Mouse (Mus musculus) intestine, embryonic 16.5 days (tissue): ENCODE results near the gene Coro2a. TPM values are rescaled to one million over a fixed set of nuclear protein-coding genes. Genes with fewer than 3 reads are reported as not detected.
"Not testable (repeated sequence)": the region's sequence is repeated elsewhere in the genome, so short reads cannot be mapped to it uniquely, and the experiment has no call there.

Experiments used
- ATAC-seq: fragments of 200-750 bp; cut with Nextera tagmentation; 2 replicates; pipeline ENCODE4 v1.8.0; 2017; ENCODE audit warnings: moderate TSS enrichment, moderate library complexity
- H3K27ac ChIP-seq: fragments of 300-500 bp; sonication (generic); 2 replicates; pipeline ENCODE4 v1.5.1; 2014; ENCODE audit warnings: mild to moderate bottlenecking, low read length
- H3K27me3 ChIP-seq: fragments of 300-500 bp; sonication (generic); replicated peaks from 2 replicates; pipeline ENCODE4 v1.6.1; 2014; ENCODE audit warnings: low read length, control low read depth, mixed read lengths; ENCODE audit not compliant: control insufficient read depth, insufficient read depth
- H3K36me3 ChIP-seq: fragments of 300-500 bp; sonication (generic); 2 replicates; pipeline ENCODE4 v1.6.1; 2014; ENCODE audit warnings: low read length, control low read depth; ENCODE audit not compliant: control insufficient read depth, insufficient read depth
- H3K4me1 ChIP-seq: fragments of 300-500 bp; sonication (generic); 2 replicates; pipeline ENCODE4 v1.6.1; 2014; ENCODE audit warnings: low read length, control low read depth, mixed read lengths; ENCODE audit not compliant: control insufficient read depth, insufficient read depth
- H3K4me2 ChIP-seq: fragments of 300-500 bp; sonication (generic); 2 replicates; pipeline ENCODE4 v1.6.1; 2014; ENCODE audit warnings: low read depth, low read length, control low read depth
- H3K4me3 ChIP-seq: fragments of 300-500 bp; sonication (generic); 2 replicates; pipeline ENCODE4 v1.5.1; 2014; ENCODE audit warnings: mild to moderate bottlenecking, low read length
- H3K9ac ChIP-seq: fragments of 300-500 bp; sonication (generic); 2 replicates; pipeline ENCODE4 v1.6.1; 2014; ENCODE audit warnings: low read depth, low read length
- H3K9me3 ChIP-seq: fragments of 300-500 bp; sonication (generic); 2 replicates; pipeline ENCODE4 v1.6.1; 2016; ENCODE audit warnings: low read length, control low read depth; ENCODE audit not compliant: control insufficient read depth
- WGBS: fragments of 180-500 bp; shearing (Covaris S2); extraction: QIAGEN DNeasy Blood & Tissue Kit; methylation state at CpG from one replicate; pipeline ENCODE4 v1.1.7; 2014; 5-methylcytosine and 5-hydroxymethylcytosine counted together
- polyA plus RNA-seq: library from polyadenylated mRNA; unstranded; fragments of >200 nt; fragmentation: Nextera tagmentation; extraction: Ambion mirVana; gene quantifications from 2 replicates; pipeline ENCODE4 v1.2.1, GENCODE M21; 2015

The Coro2a gene
- polyA plus RNA-seq, 1 experiment from 2014 or later, result 99.8 TPM

DNA sequence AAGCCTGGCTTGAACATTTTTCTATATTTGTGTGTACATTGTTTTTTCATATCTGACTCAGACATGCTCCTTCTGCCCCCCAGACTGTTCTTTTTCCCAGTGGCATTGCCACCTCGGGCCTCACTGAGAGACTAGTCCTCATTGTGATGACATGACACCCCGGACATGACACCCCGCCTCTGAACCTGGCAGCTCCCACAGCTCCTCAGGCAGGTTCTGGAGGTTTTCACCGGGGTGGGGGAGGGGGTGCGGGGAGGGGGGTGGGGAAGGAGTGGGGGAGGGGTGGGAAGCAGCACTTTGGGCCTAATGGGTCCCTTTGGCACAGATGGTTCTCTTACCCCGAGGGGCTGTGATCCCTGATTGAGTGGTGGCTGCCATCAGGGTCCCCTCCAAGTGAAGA is 8.5 kb downstream of the Coro2a start:
- H3K27me3 ChIP-seq, result no peaks in the 10 kb centered on the region
- 0 out of 2 replicates have a peak overlapping the region, but pooled peaks have one; percentile 11 for H3K9ac ChIP-seq
- peak overlapping the region; percentile 85 for H3K27ac ChIP-seq
- H3K4me3 ChIP-seq, result no peak overlapping the region
- no peak for ATAC-seq
- WGBS, result 31% methylated on average over 6 of the region's 6 CpGs
- peaks cover 29% of the 10 kb centered on the region for H3K4me1 ChIP-seq
- H3K4me2 ChIP-seq, result no peak overlapping the region
- no peaks in the 10 kb centered on the region for H3K9me3 ChIP-seq
- no peaks in the 10 kb centered on the region for H3K36me3 ChIP-seq

DNA sequence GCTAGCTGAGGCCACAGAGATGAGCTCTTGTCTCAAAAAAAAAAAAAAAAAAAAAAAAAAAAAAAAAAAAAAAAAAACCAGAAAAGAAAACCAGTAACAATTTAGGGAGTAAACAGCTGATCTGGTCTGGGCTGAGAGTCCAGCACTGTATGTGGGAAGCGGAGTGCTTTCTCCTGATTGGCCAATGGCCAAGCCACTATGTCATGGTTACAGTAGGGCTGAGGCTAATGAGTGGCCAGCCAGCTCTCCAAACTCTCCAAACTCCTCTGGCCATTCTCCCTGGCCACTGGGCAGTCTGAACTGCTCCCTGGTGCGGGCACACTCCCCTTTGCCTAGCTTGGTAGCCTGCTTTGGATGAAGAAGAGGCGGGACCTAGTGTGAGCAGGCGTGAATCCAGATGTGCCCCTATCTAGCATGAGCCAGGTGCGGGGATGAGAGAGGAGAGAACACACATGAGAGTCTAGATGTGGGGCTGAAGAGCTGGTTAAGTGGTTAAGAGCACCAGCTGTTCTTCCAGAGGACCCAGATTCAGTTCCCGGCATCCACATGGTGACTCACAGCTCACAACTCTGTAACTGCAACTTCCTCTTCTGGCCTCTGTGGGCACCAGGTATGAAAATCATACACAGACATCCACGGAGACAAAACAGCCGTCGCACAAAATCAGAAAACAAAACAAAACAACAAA is 10.0 kb downstream of the Coro2a start:
- no peak for ATAC-seq
- WGBS, result 84% methylated on average over 9 of the region's 9 CpGs
- Histone ChIP-seq H3K27me3 (no peaks in the 10 kb centered on the region), H3K27ac (no peak overlapping the region; the same call in 1 of the 2 replicates), H3K4me3 (no peak overlapping the region), H3K4me2 (no peak overlapping the region), H3K4me1 (peaks cover 28% of the 10 kb centered on the region), H3K9ac (no peak overlapping the region), H3K36me3 (no peaks in the 10 kb centered on the region), H3K9me3 (no peaks in the 10 kb centered on the region)

GRCm38 (mm10) chr4:46590810-46591209 is 11.2 kb downstream of the Coro2a start:
- no peak for ATAC-seq
- H3K27me3 ChIP-seq, result no peaks in the 10 kb centered on the region
- H3K9ac ChIP-seq, result 0 out of 2 replicates have a peak overlapping the region, but pooled peaks have one; percentile 11
- WGBS, result 52% methylated on average over 4 of the region's 4 CpGs
- H3K4me3 ChIP-seq, result no peak overlapping the region
- H3K9me3 ChIP-seq, result no peaks in the 10 kb centered on the region
- no peak overlapping the region for H3K27ac ChIP-seq
- no peak overlapping the region for H3K4me2 ChIP-seq
- H3K36me3 ChIP-seq, result no peaks in the 10 kb centered on the region
- peaks cover 27% of the 10 kb centered on the region for H3K4me1 ChIP-seq

DNA sequence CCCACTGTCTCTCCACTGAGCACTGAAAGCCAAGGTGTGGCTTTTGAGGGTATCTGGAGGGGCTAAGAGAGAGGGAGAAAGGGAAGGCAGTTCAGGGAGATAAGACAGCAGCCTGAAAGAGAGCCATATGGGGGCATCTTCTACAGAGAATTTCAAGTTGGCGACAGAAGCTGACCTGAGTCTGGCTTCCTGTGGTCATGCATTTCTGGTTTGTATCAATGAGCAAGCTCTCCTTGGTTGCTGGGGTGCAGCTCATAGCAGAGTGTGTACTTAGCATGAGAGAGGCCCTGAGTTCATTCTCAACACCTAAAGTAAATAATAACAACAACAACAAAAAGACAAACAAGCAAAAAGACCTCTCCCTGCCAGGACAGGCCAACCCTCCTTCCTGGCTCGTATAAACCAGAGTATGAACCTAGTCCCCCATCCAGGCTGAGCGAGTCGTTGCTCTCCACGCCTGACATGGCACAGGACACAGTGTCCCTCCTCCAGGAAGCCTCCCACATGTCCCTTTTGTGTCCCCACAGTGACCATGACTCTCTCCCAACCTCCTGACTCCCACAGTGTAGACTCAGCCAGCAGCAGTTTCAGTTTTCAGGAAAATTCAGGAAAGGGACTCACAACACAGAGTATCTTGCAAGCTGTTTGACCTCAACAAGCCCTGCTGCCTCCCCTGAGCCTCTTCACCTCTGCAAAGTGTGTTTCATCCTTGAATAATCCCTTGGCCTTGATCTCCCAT is 11.9 kb downstream of the Coro2a start:
- Histone ChIP-seq H3K4me1 (peaks cover 28% of the 10 kb centered on the region), H3K36me3 (no peaks in the 10 kb centered on the region), H3K4me3 (no peak overlapping the region), H3K4me2 (no peak overlapping the region), H3K27ac (no peak overlapping the region), H3K9ac (no peak overlapping the region), H3K9me3 (no peaks in the 10 kb centered on the region), H3K27me3 (no peaks in the 10 kb centered on the region)
- 66% methylated on average over 5 of the region's 5 CpGs for WGBS
- ATAC-seq, result no peak

- Histone ChIP-seq H3K9me3 (no peaks in the 10 kb centered on the region), H3K4me1 (peaks cover 28% of the 10 kb centered on the region), H3K4me3 (no peak overlapping the region), H3K4me2 (no peak overlapping the region), H3K27ac (no peak overlapping the region), H3K27me3 (no peaks in the 10 kb centered on the region), H3K36me3 (no peaks in the 10 kb centered on the region), H3K9ac (no peak overlapping the region)
- WGBS, result 85% methylated on average over 8 of the region's 8 CpGs
- no peak for ATAC-seq
Observed at GRCm38 (mm10) chr4:46589151-46589550, 12.9 kb downstream of the Coro2a start.

DNA sequence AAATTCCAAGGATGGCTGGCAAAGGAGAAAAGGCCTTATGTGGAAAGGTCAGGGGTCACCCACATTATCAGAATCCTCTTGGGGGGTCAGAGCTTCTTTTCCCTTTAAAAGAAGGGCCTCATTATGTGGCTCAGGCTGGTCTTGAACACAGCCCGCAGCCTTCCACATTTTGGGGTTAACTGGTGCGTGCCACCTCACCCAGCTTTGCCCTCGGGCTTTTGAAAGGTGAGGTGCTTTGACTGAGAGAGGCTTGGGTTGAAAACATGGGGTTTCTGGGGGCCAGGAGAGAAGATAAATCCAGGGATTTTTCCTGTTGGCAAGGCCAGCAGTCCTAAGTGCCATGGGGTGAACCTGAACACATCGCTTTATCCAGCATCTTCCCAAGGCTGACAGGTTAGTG is 15.5 kb downstream of the Coro2a start:
- no peak overlapping the region for H3K4me3 ChIP-seq
- no peaks in the 10 kb centered on the region for H3K36me3 ChIP-seq
- no peak overlapping the region for H3K4me2 ChIP-seq
- 81% methylated on average over 4 of the region's 4 CpGs for WGBS
- 0 out of 2 replicates have a peak overlapping the region, but pooled peaks have one; percentile 3 for H3K27ac ChIP-seq
- H3K9me3 ChIP-seq, result no peaks in the 10 kb centered on the region
- H3K9ac ChIP-seq, result no peak overlapping the region
- H3K4me1 ChIP-seq, result peaks cover 18% of the 10 kb centered on the region
- H3K27me3 ChIP-seq, result no peaks in the 10 kb centered on the region
- ATAC-seq, result no peak

- peak; percentile 22; the same call in 1 of the 2 replicates for ATAC-seq
- H3K9me3 ChIP-seq, result no peaks in the 10 kb centered on the region
- H3K27ac ChIP-seq, result peak overlapping the region; percentile 20; the same call in 1 of the 2 replicates
- no peak overlapping the region for H3K4me3 ChIP-seq
- H3K36me3 ChIP-seq, result no peaks in the 10 kb centered on the region
- no peaks in the 10 kb centered on the region for H3K27me3 ChIP-seq
- no peak overlapping the region for H3K9ac ChIP-seq
- no peak overlapping the region for H3K4me2 ChIP-seq
- peaks cover 11% of the 10 kb centered on the region; the same call in 1 of the 2 replicates for H3K4me1 ChIP-seq
- WGBS, result 68% methylated on average over 8 of the region's 8 CpGs
Observed at GRCm38 (mm10) chr4:46585811-46586190, 16.2 kb downstream of the Coro2a start.

DNA sequence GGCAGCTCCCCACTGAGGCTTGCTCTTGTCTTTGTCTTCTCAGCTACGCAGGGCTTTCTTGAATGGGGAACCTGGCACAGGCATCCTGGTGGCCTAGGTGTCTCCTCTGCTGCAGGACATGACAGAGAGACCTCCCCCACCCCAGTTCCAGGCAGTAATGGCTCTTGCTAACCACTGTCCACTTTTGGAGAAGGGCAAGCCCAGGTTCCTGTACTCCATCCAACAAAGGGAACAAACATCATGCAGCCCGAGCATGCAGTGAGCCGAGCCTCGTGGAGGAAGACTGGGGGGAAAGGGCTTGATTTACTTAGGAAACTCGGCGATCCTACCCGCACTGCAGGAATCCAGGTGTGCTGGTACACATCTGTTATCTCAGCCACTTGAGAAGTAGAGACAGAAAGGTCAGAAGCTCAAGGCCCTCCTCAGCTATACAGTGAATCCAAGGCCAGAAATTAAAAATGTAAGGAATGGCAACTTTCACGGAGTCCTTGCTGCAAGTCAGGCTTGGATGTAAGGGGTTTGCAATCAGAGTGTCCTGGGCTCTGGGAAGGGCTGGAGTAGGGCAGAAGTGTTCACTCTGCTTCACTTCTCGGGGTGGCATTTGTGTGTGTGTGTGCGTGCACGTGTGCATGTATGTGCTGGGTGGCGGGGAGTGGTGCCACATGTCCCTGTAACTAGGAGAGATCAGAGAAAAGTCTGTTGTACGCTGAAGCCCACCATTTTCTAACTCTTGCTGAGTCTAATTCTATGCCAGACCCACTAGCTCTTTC is 16.8 kb downstream of the Coro2a start:
- 60% methylated on average over 13 of the region's 13 CpGs for WGBS

DNA sequence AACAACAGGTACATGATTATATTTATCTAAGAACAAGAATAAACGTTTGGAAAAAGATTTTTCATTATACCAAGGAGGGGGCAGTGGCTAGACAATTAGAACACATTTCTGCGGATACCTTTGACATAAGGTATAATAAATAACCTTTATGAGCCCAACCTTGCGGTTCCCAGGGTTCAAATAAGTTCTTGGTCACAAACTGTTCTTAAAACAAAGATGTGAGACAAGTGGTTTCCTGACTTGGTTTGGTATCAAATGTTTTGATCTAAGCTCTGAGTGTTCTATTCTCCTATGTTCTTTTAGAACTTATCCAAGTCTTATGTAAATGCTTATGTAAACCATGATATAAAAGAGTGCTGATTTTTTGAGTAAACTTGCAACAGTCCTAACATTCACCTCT is 17.5 kb downstream of the Coro2a start:
- H3K9ac ChIP-seq, H3K4me2 ChIP-seq, H3K27me3 ChIP-seq, H3K9me3 ChIP-seq, H3K27ac ChIP-seq, ATAC-seq, H3K36me3 ChIP-seq, H3K4me3 ChIP-seq: not testable (repeated sequence)
- peaks cover 11% of the 10 kb centered on the region; the same call in 1 of the 2 replicates for H3K4me1 ChIP-seq
- 41% methylated on average over 3 of the region's 3 CpGs for WGBS

More for the DNA sequence above, 16.8 kb downstream of the Coro2a start:
- Histone ChIP-seq H3K4me3 (no peak overlapping the region), H3K4me2 (no peak overlapping the region), H3K27ac (peak overlapping the region; percentile 11; the same call in 1 of the 2 replicates), H3K4me1 (peaks cover 11% of the 10 kb centered on the region; the same call in 1 of the 2 replicates), H3K36me3 (no peaks in the 10 kb centered on the region), H3K27me3 (no peaks in the 10 kb centered on the region), H3K9me3 (no peaks in the 10 kb centered on the region), H3K9ac (peak overlapping the region; percentile 6; the same call in 1 of the 2 replicates)
- peak; percentile 21; the same call in 1 of the 2 replicates for ATAC-seq
